Mouse (Mus musculus): ENCODE measurements around the gene Sec14l5. TPM values are rescaled to one million over a fixed set of nuclear protein-coding genes. Genes with fewer than 3 reads are reported as not detected.
"Not testable (repeated sequence)": the region's sequence is repeated elsewhere in the genome, so short reads cannot be mapped to it uniquely, and the experiment has no call there.

The Sec14l5 gene
- total and polyA plus RNA-seq, 2 experiments from 2014 or later = 0.08 to 0.48 TPM

GRCm38 (mm10) chr16:5212150-5212549 is 65.2 kb downstream of the Sec14l5 start:
- ATAC-seq = no peak
- DNase-seq = no peak
- no peak overlapping the region for H3K9ac ChIP-seq

GRCm38 (mm10) chr16:5214126-5214525 is 67.2 kb downstream of the Sec14l5 start:
- H3K36me3 ChIP-seq (ENCODE audit: insufficient read depth) = no peaks in the 10 kb centered on the region
- H3K4me1 ChIP-seq (ENCODE audit: insufficient read depth) = no peaks in the 10 kb centered on the region
- H3K4me2 ChIP-seq (ENCODE audit: low read depth) = no peak overlapping the region
- TF ChIP-seq CTCF (IDR thresholded peaks at IDR 0.05; ENCODE audit: low read depth) = no peak
- no peak for ATAC-seq
- no peak overlapping the region for H3K27ac ChIP-seq (ENCODE audit: low read depth, low read length)
- H3K27me3 ChIP-seq (ENCODE audit: insufficient read depth, low read length) = no peaks in the 10 kb centered on the region
- no peaks in the 10 kb centered on the region for H3K9me3 ChIP-seq (ENCODE audit: low read length)
- DNase-seq = no peak
- H3K9ac ChIP-seq = no peak overlapping the region
- WGBS = 96% methylated on average over 2 of the region's 2 CpGs
- no peak overlapping the region for H3K4me3 ChIP-seq (ENCODE audit: low read depth, low read length)

More at GRCm38 (mm10) chr16:5212150-5212549, 65.2 kb downstream of the Sec14l5 start:
- no peak for TF ChIP-seq CTCF (IDR thresholded peaks at IDR 0.05; ENCODE audit: low read depth)
- Histone ChIP-seq H3K27ac (ENCODE audit: low read depth, low read length) (no peak overlapping the region), H3K27me3 (ENCODE audit: insufficient read depth, low read length) (no peaks in the 10 kb centered on the region), H3K4me1 (ENCODE audit: insufficient read depth) (no peaks in the 10 kb centered on the region), H3K9me3 (ENCODE audit: low read length) (no peaks in the 10 kb centered on the region), H3K4me2 (ENCODE audit: low read depth) (no peak overlapping the region), H3K36me3 (ENCODE audit: insufficient read depth) (no peaks in the 10 kb centered on the region), H3K4me3 (ENCODE audit: low read depth, low read length) (no peak overlapping the region)
- 82% methylated on average over 3 of the region's 3 CpGs for WGBS

GRCm38 (mm10) chr16:5216686-5217085 is 69.8 kb downstream of the Sec14l5 start:
- 80% methylated on average over 6 of the region's 6 CpGs for WGBS

GRCm38 (mm10) chr16:5217341-5218133 is 70.6 kb downstream of the Sec14l5 start:
- H3K4me2 ChIP-seq (ENCODE audit: low read depth) = no peak overlapping the region
- ATAC-seq = no peak
- TF ChIP-seq CTCF (IDR thresholded peaks at IDR 0.05; ENCODE audit: low read depth) = no peak
- H3K9me3 ChIP-seq (ENCODE audit: low read length) = no peaks in the 10 kb centered on the region
- no peaks in the 10 kb centered on the region; the same call in 1 of the 2 replicates for H3K27me3 ChIP-seq (ENCODE audit: insufficient read depth, low read length)
- no peak overlapping the region for H3K4me3 ChIP-seq (ENCODE audit: low read depth, low read length)
- 66% methylated on average over 5 of the region's 5 CpGs for WGBS
- H3K4me1 ChIP-seq (ENCODE audit: insufficient read depth) = no peaks in the 10 kb centered on the region
- no peak overlapping the region for H3K27ac ChIP-seq (ENCODE audit: low read depth, low read length)
- no peak overlapping the region for H3K9ac ChIP-seq
- DNase-seq = no peak
- H3K36me3 ChIP-seq (ENCODE audit: insufficient read depth) = no peaks in the 10 kb centered on the region

More at GRCm38 (mm10) chr16:5216686-5217085, 69.8 kb downstream of the Sec14l5 start:
- no peak overlapping the region for H3K4me2 ChIP-seq (ENCODE audit: low read depth)
- no peak overlapping the region for H3K4me3 ChIP-seq (ENCODE audit: low read depth, low read length)
- ATAC-seq (no peak), DNase-seq (no peak)
- H3K36me3 ChIP-seq (ENCODE audit: insufficient read depth) = no peaks in the 10 kb centered on the region
- no peak overlapping the region for H3K9ac ChIP-seq
- H3K4me1 ChIP-seq (ENCODE audit: insufficient read depth) = no peaks in the 10 kb centered on the region
- no peaks in the 10 kb centered on the region; the same call in 1 of the 2 replicates for H3K27me3 ChIP-seq (ENCODE audit: insufficient read depth, low read length)
- no peak for TF ChIP-seq CTCF (IDR thresholded peaks at IDR 0.05; ENCODE audit: low read depth)
- H3K27ac ChIP-seq (ENCODE audit: low read depth, low read length) = no peak overlapping the region
- H3K9me3 ChIP-seq (ENCODE audit: low read length) = no peaks in the 10 kb centered on the region

GRCm38 (mm10) chr16:5221403-5221802 is 74.5 kb downstream of the Sec14l5 start:
- H3K27me3 ChIP-seq (ENCODE audit: insufficient read depth, low read length) = no peaks in the 10 kb centered on the region; the same call in 1 of the 2 replicates
- no peaks in the 10 kb centered on the region for H3K4me1 ChIP-seq (ENCODE audit: insufficient read depth)
- DNase-seq (no peak), ATAC-seq (no peak)
- no peaks in the 10 kb centered on the region for H3K9me3 ChIP-seq (ENCODE audit: low read length)
- 37% methylated on average over 4 of the region's 4 CpGs for WGBS
- no peak overlapping the region for H3K4me3 ChIP-seq (ENCODE audit: low read depth, low read length)
- no peak overlapping the region for H3K4me2 ChIP-seq (ENCODE audit: low read depth)
- H3K36me3 ChIP-seq (ENCODE audit: insufficient read depth) = no peaks in the 10 kb centered on the region
- H3K27ac ChIP-seq (ENCODE audit: low read depth, low read length) = no peak overlapping the region
- no peak for TF ChIP-seq CTCF (IDR thresholded peaks at IDR 0.05; ENCODE audit: low read depth)
- H3K9ac ChIP-seq = no peak overlapping the region

- H3K27ac ChIP-seq (ENCODE audit: low read depth, low read length) = no peak within 1 kb of the TSS
- H3K27me3 ChIP-seq (ENCODE audit: insufficient read depth, low read length) = no peaks in the 10 kb centered on the region; the same call in 1 of the 2 replicates
- no peaks in the 10 kb centered on the region for H3K36me3 ChIP-seq (ENCODE audit: insufficient read depth)
- ATAC-seq (no peak), DNase-seq (no peak)
- no peak within 1 kb of the TSS for H3K4me3 ChIP-seq (ENCODE audit: low read depth, low read length)
- H3K9me3 ChIP-seq (ENCODE audit: low read length) = no peaks in the 10 kb centered on the region
- no peak for TF ChIP-seq CTCF (IDR thresholded peaks at IDR 0.05; ENCODE audit: low read depth)
- WGBS = 73% methylated on average over 6 of the region's 6 CpGs
- H3K4me1 ChIP-seq (ENCODE audit: insufficient read depth) = no peaks in the 10 kb centered on the region
- no peak within 1 kb of the TSS for H3K4me2 ChIP-seq (ENCODE audit: low read depth)
- no peak within 1 kb of the TSS for H3K9ac ChIP-seq
These were observed 75.2 kb downstream of the Sec14l5 start, which contains the start of gene AU021092 for GRCm38 (mm10) chr16:5222140-5222539. TSS of gene AU021092 (minus strand) at chr16:5222299.

- not testable (repeated sequence) for H3K27ac ChIP-seq (ENCODE audit: low read depth, low read length); DNase-seq; H3K9me3 ChIP-seq (ENCODE audit: low read length); H3K4me3 ChIP-seq (ENCODE audit: low read depth, low read length); H3K27me3 ChIP-seq (ENCODE audit: insufficient read depth, low read length); H3K9ac ChIP-seq; H3K36me3 ChIP-seq (ENCODE audit: insufficient read depth); H3K4me2 ChIP-seq (ENCODE audit: low read depth); ATAC-seq; H3K4me1 ChIP-seq (ENCODE audit: insufficient read depth)
- 4% methylated on average over 1 of the region's 1 CpGs for WGBS
These were observed 79.6 kb downstream of the Sec14l5 start for GRCm38 (mm10) chr16:5226534-5226933.

- not testable (repeated sequence) for ATAC-seq; H3K27ac ChIP-seq (ENCODE audit: low read depth, low read length); H3K4me1 ChIP-seq (ENCODE audit: insufficient read depth); DNase-seq; H3K9ac ChIP-seq; H3K9me3 ChIP-seq (ENCODE audit: low read length); H3K27me3 ChIP-seq (ENCODE audit: insufficient read depth, low read length); H3K36me3 ChIP-seq (ENCODE audit: insufficient read depth); H3K4me2 ChIP-seq (ENCODE audit: low read depth); H3K4me3 ChIP-seq (ENCODE audit: low read depth, low read length)
- 84% methylated on average over 19 of the region's 19 CpGs for WGBS
These were observed 80.6 kb downstream of the Sec14l5 start for GRCm38 (mm10) chr16:5227501-5227900.

- H3K4me3 ChIP-seq (ENCODE audit: low read depth, low read length); H3K4me2 ChIP-seq (ENCODE audit: low read depth): not testable (repeated sequence)
- WGBS = 81% methylated on average over 3 of the region's 3 CpGs
These were observed 81.2 kb downstream of the Sec14l5 start for GRCm38 (mm10) chr16:5228103-5228502.

More at GRCm38 (mm10) chr16:5228103-5228502, 81.2 kb downstream of the Sec14l5 start:
- not testable (repeated sequence) for H3K36me3 ChIP-seq (ENCODE audit: insufficient read depth); ATAC-seq; H3K27ac ChIP-seq (ENCODE audit: low read depth, low read length); H3K9ac ChIP-seq; H3K27me3 ChIP-seq (ENCODE audit: insufficient read depth, low read length); H3K9me3 ChIP-seq (ENCODE audit: low read length); H3K4me1 ChIP-seq (ENCODE audit: insufficient read depth); DNase-seq

Data from forebrain, postnatal 0 days (tissue).